Mouse (Mus musculus): ENCODE measurements around the gene Crip1.

Crip1 gene

GRCm38 (mm10) chr12:113119516-113120410, 26.4 kb upstream of the Crip1 start:
- Histone ChIP-seq H3K4me1 (replicated peaks; ENCODE audit: low read depth, low read length) (peaks cover 61% of the 10 kb centered on the region), H3K27me3 (ENCODE audit: insufficient read depth, low read length) (no peaks in the 10 kb centered on the region), H3K9me3 (ENCODE audit: low read length) (no peaks in the 10 kb centered on the region), H3K36me3 (ENCODE audit: insufficient read depth, low read length) (peaks cover 97% of the 10 kb centered on the region), H3K4me3 (replicated peaks; ENCODE audit: low read length) (no peak overlapping the region)
- TF ChIP-seq CTCF (conservative IDR thresholded peaks at IDR 0.05; ENCODE audit: low read length): peak; percentile 97
- TF ChIP-seq NANOG (IDR thresholded peaks at IDR 0.05; ENCODE audit: borderline replicate concordance, low read length): no peak
- no peak for TF ChIP-seq POU5F1 (IDR thresholded peaks at IDR 0.05; ENCODE audit: borderline replicate concordance, low read length)

- Histone ChIP-seq H3K4me3 (replicated peaks; ENCODE audit: low read length) (no peak overlapping the region), H3K36me3 (ENCODE audit: insufficient read depth, low read length) (peaks cover 100% of the 10 kb centered on the region), H3K4me1 (replicated peaks; ENCODE audit: low read depth, low read length) (peaks cover 18% of the 10 kb centered on the region), H3K27me3 (ENCODE audit: insufficient read depth, low read length) (no peaks in the 10 kb centered on the region), H3K9me3 (ENCODE audit: low read length) (no peaks in the 10 kb centered on the region)
- TF ChIP-seq POU5F1 (IDR thresholded peaks at IDR 0.05; ENCODE audit: borderline replicate concordance, low read length) (no peak), NANOG (IDR thresholded peaks at IDR 0.05; ENCODE audit: borderline replicate concordance, low read length) (no peak), CTCF (conservative IDR thresholded peaks at IDR 0.05; ENCODE audit: low read length) (no peak)
Measured at GRCm38 (mm10) chr12:113124726-113125125, 21.4 kb upstream of the Crip1 start.

GRCm38 (mm10) chr12:113130732-113131131, 15.4 kb upstream of the Crip1 start:
- Histone ChIP-seq H3K36me3 (ENCODE audit: insufficient read depth, low read length) (peaks cover 100% of the 10 kb centered on the region), H3K9me3 (ENCODE audit: low read length) (no peaks in the 10 kb centered on the region), H3K4me1 (replicated peaks; ENCODE audit: low read depth, low read length) (peaks cover 28% of the 10 kb centered on the region), H3K4me3 (replicated peaks; ENCODE audit: low read length) (no peak overlapping the region), H3K27me3 (ENCODE audit: insufficient read depth, low read length) (no peaks in the 10 kb centered on the region)
- no peak for TF ChIP-seq CTCF (conservative IDR thresholded peaks at IDR 0.05; ENCODE audit: low read length)
- TF ChIP-seq POU5F1 (IDR thresholded peaks at IDR 0.05; ENCODE audit: borderline replicate concordance, low read length): no peak
- no peak for TF ChIP-seq NANOG (IDR thresholded peaks at IDR 0.05; ENCODE audit: borderline replicate concordance, low read length)

GRCm38 (mm10) chr12:113131601-113132000, 14.5 kb upstream of the Crip1 start:
- Histone ChIP-seq H3K9me3 (ENCODE audit: low read length) (no peaks in the 10 kb centered on the region), H3K27me3 (ENCODE audit: insufficient read depth, low read length) (no peaks in the 10 kb centered on the region), H3K4me1 (replicated peaks; ENCODE audit: low read depth, low read length) (peaks cover 37% of the 10 kb centered on the region), H3K36me3 (ENCODE audit: insufficient read depth, low read length) (peaks cover 100% of the 10 kb centered on the region), H3K4me3 (replicated peaks; ENCODE audit: low read length) (no peak overlapping the region)
- TF ChIP-seq POU5F1 (IDR thresholded peaks at IDR 0.05; ENCODE audit: borderline replicate concordance, low read length) (no peak), CTCF (conservative IDR thresholded peaks at IDR 0.05; ENCODE audit: low read length) (no peak), NANOG (IDR thresholded peaks at IDR 0.05; ENCODE audit: borderline replicate concordance, low read length) (no peak)

- TF ChIP-seq POU5F1 (IDR thresholded peaks at IDR 0.05; ENCODE audit: borderline replicate concordance, low read length): no peak
- no peak for TF ChIP-seq CTCF (conservative IDR thresholded peaks at IDR 0.05; ENCODE audit: low read length)
- no peak for TF ChIP-seq NANOG (IDR thresholded peaks at IDR 0.05; ENCODE audit: borderline replicate concordance, low read length)
- no peaks in the 10 kb centered on the region for H3K9me3 ChIP-seq (ENCODE audit: low read length)
- no peaks in the 10 kb centered on the region for H3K27me3 ChIP-seq (ENCODE audit: insufficient read depth, low read length)
- H3K36me3 ChIP-seq (ENCODE audit: insufficient read depth, low read length): peaks cover 100% of the 10 kb centered on the region
- peaks cover 39% of the 10 kb centered on the region for H3K4me1 ChIP-seq (replicated peaks; ENCODE audit: low read depth, low read length)
- H3K4me3 ChIP-seq (replicated peaks; ENCODE audit: low read length): no peak overlapping the region
Measured at GRCm38 (mm10) chr12:113132567-113132966, 13.5 kb upstream of the Crip1 start.

- H3K36me3 ChIP-seq (ENCODE audit: insufficient read depth, low read length): peaks cover 100% of the 10 kb centered on the region
- no peaks in the 10 kb centered on the region for H3K27me3 ChIP-seq (ENCODE audit: insufficient read depth, low read length)
- no peaks in the 10 kb centered on the region for H3K9me3 ChIP-seq (ENCODE audit: low read length)
- peaks cover 39% of the 10 kb centered on the region for H3K4me1 ChIP-seq (replicated peaks; ENCODE audit: low read depth, low read length)
- TF ChIP-seq POU5F1 (IDR thresholded peaks at IDR 0.05; ENCODE audit: borderline replicate concordance, low read length): no peak
- no peak for TF ChIP-seq CTCF (conservative IDR thresholded peaks at IDR 0.05; ENCODE audit: low read length)
- no peak for TF ChIP-seq NANOG (IDR thresholded peaks at IDR 0.05; ENCODE audit: borderline replicate concordance, low read length)
- H3K4me3 ChIP-seq (replicated peaks; ENCODE audit: low read length): no peak overlapping the region
Measured at GRCm38 (mm10) chr12:113133260-113133659, 12.9 kb upstream of the Crip1 start.

GRCm38 (mm10) chr12:113133861-113134403, 12.2 kb upstream of the Crip1 start:
- peaks cover 100% of the 10 kb centered on the region for H3K36me3 ChIP-seq (ENCODE audit: insufficient read depth, low read length)
- H3K4me1 ChIP-seq (replicated peaks; ENCODE audit: low read depth, low read length): peaks cover 45% of the 10 kb centered on the region
- H3K9me3 ChIP-seq (ENCODE audit: low read length): no peaks in the 10 kb centered on the region
- H3K4me3 ChIP-seq (replicated peaks; ENCODE audit: low read length): no peak overlapping the region
- no peaks in the 10 kb centered on the region for H3K27me3 ChIP-seq (ENCODE audit: insufficient read depth, low read length)
- TF ChIP-seq POU5F1 (IDR thresholded peaks at IDR 0.05; ENCODE audit: borderline replicate concordance, low read length): no peak

- Histone ChIP-seq H3K4me1 (replicated peaks; ENCODE audit: low read depth, low read length) (peaks cover 51% of the 10 kb centered on the region), H3K4me3 (replicated peaks; ENCODE audit: low read length) (no peak overlapping the region), H3K9me3 (ENCODE audit: low read length) (no peaks in the 10 kb centered on the region), H3K36me3 (ENCODE audit: insufficient read depth, low read length) (peaks cover 97% of the 10 kb centered on the region), H3K27me3 (ENCODE audit: insufficient read depth, low read length) (no peaks in the 10 kb centered on the region)
- no peak for TF ChIP-seq NANOG (IDR thresholded peaks at IDR 0.05; ENCODE audit: borderline replicate concordance, low read length)
Measured at GRCm38 (mm10) chr12:113134502-113134901, 11.6 kb upstream of the Crip1 start.

Data from E14TG2a.4 (cell line).